Mouse (Mus musculus) intestine, embryonic 16.5 days (tissue): ENCODE measurements around the gene Aldh8a1. TPM values are rescaled to one million over a fixed set of nuclear protein-coding genes. Genes with fewer than 3 reads are reported as not detected.

ENCODE experiments used
- ATAC-seq: fragments of 200-750 bp; cut with Nextera tagmentation; 2 replicates; pipeline ENCODE4 v1.8.0; 2017; ENCODE audit warnings: moderate TSS enrichment, moderate library complexity
- H3K27ac ChIP-seq: fragments of 300-500 bp; sonication (generic); 2 replicates; pipeline ENCODE4 v1.5.1; 2014; ENCODE audit warnings: mild to moderate bottlenecking, low read length
- H3K27me3 ChIP-seq: fragments of 300-500 bp; sonication (generic); replicated peaks from 2 replicates; pipeline ENCODE4 v1.6.1; 2014; ENCODE audit warnings: low read length, control low read depth, mixed read lengths; ENCODE audit not compliant: control insufficient read depth, insufficient read depth
- H3K36me3 ChIP-seq: fragments of 300-500 bp; sonication (generic); 2 replicates; pipeline ENCODE4 v1.6.1; 2014; ENCODE audit warnings: low read length, control low read depth; ENCODE audit not compliant: control insufficient read depth, insufficient read depth
- H3K4me1 ChIP-seq: fragments of 300-500 bp; sonication (generic); 2 replicates; pipeline ENCODE4 v1.6.1; 2014; ENCODE audit warnings: low read length, control low read depth, mixed read lengths; ENCODE audit not compliant: control insufficient read depth, insufficient read depth
- H3K4me2 ChIP-seq: fragments of 300-500 bp; sonication (generic); 2 replicates; pipeline ENCODE4 v1.6.1; 2014; ENCODE audit warnings: low read depth, low read length, control low read depth
- H3K4me3 ChIP-seq: fragments of 300-500 bp; sonication (generic); 2 replicates; pipeline ENCODE4 v1.5.1; 2014; ENCODE audit warnings: mild to moderate bottlenecking, low read length
- H3K9ac ChIP-seq: fragments of 300-500 bp; sonication (generic); 2 replicates; pipeline ENCODE4 v1.6.1; 2014; ENCODE audit warnings: low read depth, low read length
- H3K9me3 ChIP-seq: fragments of 300-500 bp; sonication (generic); 2 replicates; pipeline ENCODE4 v1.6.1; 2016; ENCODE audit warnings: low read length, control low read depth; ENCODE audit not compliant: control insufficient read depth
- WGBS: fragments of 180-500 bp; shearing (Covaris S2); extraction: QIAGEN DNeasy Blood & Tissue Kit; methylation state at CpG from one replicate; pipeline ENCODE4 v1.1.7; 2014; 5-methylcytosine and 5-hydroxymethylcytosine counted together
- polyA plus RNA-seq: library from polyadenylated mRNA; unstranded; fragments of >200 nt; fragmentation: Nextera tagmentation; extraction: Ambion mirVana; gene quantifications from 2 replicates; pipeline ENCODE4 v1.2.1, GENCODE M21; 2015

Gene Aldh8a1
- polyA plus RNA-seq, 1 experiment from 2014 or later, result 1.1 TPM

DNA sequence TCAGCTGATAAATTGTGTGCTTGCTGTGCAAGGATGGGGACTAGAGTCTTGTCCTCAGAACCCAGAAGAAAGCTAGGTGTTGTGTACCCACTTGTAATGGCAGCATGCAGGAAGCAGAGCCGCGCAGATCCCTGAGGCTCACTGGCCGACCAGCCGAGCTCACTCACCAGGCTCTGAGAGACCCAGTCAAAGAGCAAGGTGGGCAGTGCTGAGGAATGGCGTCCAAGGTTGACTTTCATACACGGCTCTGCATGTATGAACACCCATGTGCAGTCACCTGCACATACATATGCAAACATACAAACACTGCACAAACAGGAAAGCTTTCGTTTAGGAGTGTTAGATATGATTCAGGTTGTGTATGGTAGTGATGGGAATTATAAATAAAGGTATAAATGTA is 12.1 kb upstream of the Aldh8a1 start:
- Histone ChIP-seq H3K27ac (no peak overlapping the region), H3K4me3 (no peak overlapping the region), H3K4me2 (no peak overlapping the region), H3K9me3 (no peaks in the 10 kb centered on the region), H3K9ac (no peak overlapping the region), H3K27me3 (no peaks in the 10 kb centered on the region), H3K36me3 (peaks cover 9% of the 10 kb centered on the region; the same call in 1 of the 2 replicates), H3K4me1 (no peaks in the 10 kb centered on the region)
- ATAC-seq, result no peak
- WGBS, result 94% methylated on average over 7 of the region's 7 CpGs

DNA sequence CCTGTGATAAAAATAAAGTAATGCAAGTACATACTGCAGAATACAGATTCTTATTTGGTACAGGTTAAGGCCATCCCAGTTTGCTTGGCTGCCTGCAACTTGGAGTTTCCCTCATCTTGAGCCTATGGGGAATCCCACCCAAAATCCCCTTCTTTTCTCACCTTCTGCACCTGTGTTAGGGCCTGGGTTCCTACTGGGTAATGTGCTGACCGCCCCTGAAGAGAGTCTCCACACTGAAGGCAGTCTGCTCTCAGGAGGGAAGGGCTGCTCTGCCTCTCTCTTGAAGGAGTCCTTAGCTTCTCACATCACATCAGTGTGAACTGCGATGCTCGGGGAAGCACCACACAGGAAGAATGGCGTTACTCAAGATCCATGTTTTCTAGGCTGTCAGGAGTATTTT is 11.2 kb upstream of the Aldh8a1 start:
- no peak for ATAC-seq
- Histone ChIP-seq H3K27me3 (no peaks in the 10 kb centered on the region), H3K9ac (no peak overlapping the region), H3K27ac (no peak overlapping the region), H3K4me1 (no peaks in the 10 kb centered on the region), H3K36me3 (peaks cover 9% of the 10 kb centered on the region; the same call in 1 of the 2 replicates), H3K4me3 (no peak overlapping the region), H3K9me3 (no peaks in the 10 kb centered on the region), H3K4me2 (no peak overlapping the region)
- WGBS, result 84% methylated on average over 4 of the region's 4 CpGs

DNA sequence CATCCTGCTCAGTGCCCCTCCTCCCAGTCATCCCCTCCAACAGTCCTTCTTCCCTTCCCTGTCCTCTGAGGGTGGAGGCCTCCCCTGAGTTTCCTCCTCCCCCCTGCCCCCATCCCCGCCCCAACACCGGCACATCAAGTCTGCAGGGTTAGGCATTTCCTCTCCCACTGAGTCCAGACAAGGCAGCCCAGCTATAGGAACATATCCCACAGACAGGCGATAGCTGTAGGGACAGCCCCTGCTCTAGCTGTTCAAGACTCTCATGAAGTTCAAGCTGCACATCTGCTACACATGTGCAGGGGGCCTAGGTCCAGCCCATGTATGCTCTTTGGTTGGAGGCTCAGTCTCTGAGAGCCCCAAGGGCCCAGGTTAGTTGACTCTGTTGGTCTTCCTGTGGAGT is 10.6 kb upstream of the Aldh8a1 start:
- no peaks in the 10 kb centered on the region for H3K9me3 ChIP-seq
- H3K9ac ChIP-seq, result no peak overlapping the region
- ATAC-seq, result no peak
- H3K4me1 ChIP-seq, result no peaks in the 10 kb centered on the region
- WGBS, result 79% methylated on average over 3 of the region's 3 CpGs
- H3K4me2 ChIP-seq, result no peak overlapping the region
- no peaks in the 10 kb centered on the region for H3K27me3 ChIP-seq
- peaks cover 6% of the 10 kb centered on the region; the same call in 1 of the 2 replicates for H3K36me3 ChIP-seq
- no peak overlapping the region for H3K4me3 ChIP-seq
- no peak overlapping the region for H3K27ac ChIP-seq

DNA sequence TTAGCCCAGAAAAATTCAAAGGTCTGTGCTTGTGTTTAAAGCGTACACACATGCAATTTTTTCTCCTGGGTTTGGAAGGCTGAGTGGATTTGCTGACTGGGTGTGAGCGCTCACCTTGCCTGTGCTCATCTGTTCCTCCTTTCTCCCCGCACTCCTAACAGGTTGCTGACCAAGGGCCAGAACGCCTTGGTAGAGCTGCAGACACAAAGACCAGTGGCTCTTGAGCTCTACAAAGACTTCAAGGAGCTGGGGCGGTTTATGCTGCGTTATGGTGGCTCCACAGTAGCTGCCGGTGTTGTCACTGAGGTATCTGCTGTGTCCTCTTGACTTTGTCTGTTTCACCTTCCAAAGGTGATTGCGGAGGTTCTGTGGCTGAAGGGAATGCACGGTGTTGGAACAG is 9.6 kb upstream of the Aldh8a1 start:
- no peak overlapping the region for H3K4me3 ChIP-seq
- peaks cover 6% of the 10 kb centered on the region; the same call in 1 of the 2 replicates for H3K36me3 ChIP-seq
- no peaks in the 10 kb centered on the region for H3K27me3 ChIP-seq
- no peak overlapping the region for H3K27ac ChIP-seq
- no peaks in the 10 kb centered on the region for H3K9me3 ChIP-seq
- WGBS, result 95% methylated on average over 9 of the region's 9 CpGs
- no peak for ATAC-seq
- H3K4me2 ChIP-seq, result no peak overlapping the region
- no peaks in the 10 kb centered on the region for H3K4me1 ChIP-seq
- no peak overlapping the region for H3K9ac ChIP-seq

DNA sequence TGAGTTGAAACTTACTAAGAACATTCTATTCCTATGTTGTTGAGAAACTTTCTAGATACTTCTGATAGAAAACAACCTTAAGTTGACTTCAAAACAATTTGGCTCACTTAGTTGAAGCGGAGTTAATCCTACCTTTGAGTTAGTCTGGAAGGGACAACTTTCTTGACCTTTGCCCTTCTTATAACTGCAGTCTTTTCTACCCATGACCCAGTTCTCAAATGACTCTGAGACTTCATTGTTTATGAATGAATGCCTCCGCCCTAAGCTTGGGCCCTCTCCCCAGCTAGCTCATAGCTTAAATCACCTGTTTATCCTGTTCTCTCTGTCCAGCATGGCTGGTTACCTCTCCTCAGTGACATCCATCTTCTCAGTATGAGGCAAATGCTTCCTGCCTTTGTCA is 7.5 kb upstream of the Aldh8a1 start:
- Histone ChIP-seq H3K36me3 (peaks cover 5% of the 10 kb centered on the region; the same call in 1 of the 2 replicates), H3K4me3 (no peak overlapping the region), H3K9me3 (no peaks in the 10 kb centered on the region), H3K9ac (no peak overlapping the region), H3K27ac (no peak overlapping the region), H3K4me1 (no peaks in the 10 kb centered on the region), H3K27me3 (no peaks in the 10 kb centered on the region), H3K4me2 (no peak overlapping the region)
- WGBS, result 84% methylated on average over 2 of the region's 2 CpGs
- ATAC-seq, result no peak

- H3K36me3 ChIP-seq, result no peaks in the 10 kb centered on the region
- 91% methylated on average over 6 of the region's 6 CpGs for WGBS
- no peak overlapping the region for H3K4me3 ChIP-seq
- ATAC-seq, result no peak
- H3K4me1 ChIP-seq, result no peaks in the 10 kb centered on the region
- H3K27me3 ChIP-seq, result no peaks in the 10 kb centered on the region
- H3K4me2 ChIP-seq, result no peak overlapping the region
- H3K9ac ChIP-seq, result no peak overlapping the region
- no peaks in the 10 kb centered on the region for H3K9me3 ChIP-seq
- no peak overlapping the region for H3K27ac ChIP-seq
These were observed 4.8 kb upstream of the Aldh8a1 start for GRCm38 (mm10) chr10:21372271-21372670.

GRCm38 (mm10) chr10:21378196-21378944 is 1.3 kb downstream of the Aldh8a1 start:
- ATAC-seq, result no peak
- 62% methylated on average over 9 of the region's 9 CpGs for WGBS
- no peaks in the 10 kb centered on the region for H3K4me1 ChIP-seq

DNA sequence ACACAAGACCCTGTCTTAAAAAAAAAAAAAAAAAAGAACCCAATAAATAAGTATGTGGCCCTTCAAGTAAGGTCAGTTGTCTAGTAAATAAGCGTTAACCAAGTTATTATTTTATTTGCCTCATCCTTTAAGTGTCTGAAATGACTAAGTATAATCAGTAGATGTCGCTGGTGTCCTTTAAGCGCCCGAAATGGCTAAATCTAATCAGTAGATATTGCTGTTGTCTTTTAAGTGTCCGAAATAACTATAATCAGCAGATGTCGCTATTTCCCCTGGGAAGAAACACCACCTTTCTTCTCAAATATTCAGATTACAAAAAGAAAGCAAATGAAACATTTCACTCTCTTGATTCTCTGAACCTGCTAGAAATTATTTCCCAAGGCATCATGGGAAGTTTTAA is 5.8 kb downstream of the Aldh8a1 start:
- H3K4me1 ChIP-seq, result no peaks in the 10 kb centered on the region
- WGBS, result 14% methylated on average over 6 of the region's 6 CpGs
- no peak overlapping the region for H3K4me3 ChIP-seq
- H3K9me3 ChIP-seq, result no peaks in the 10 kb centered on the region
- H3K27me3 ChIP-seq, result no peaks in the 10 kb centered on the region
- H3K9ac ChIP-seq, result no peak overlapping the region
- ATAC-seq, result no peak
- H3K27ac ChIP-seq, result no peak overlapping the region
- no peaks in the 10 kb centered on the region for H3K36me3 ChIP-seq
- H3K4me2 ChIP-seq, result no peak overlapping the region

More at GRCm38 (mm10) chr10:21378196-21378944, 1.3 kb downstream of the Aldh8a1 start:
- no peaks in the 10 kb centered on the region for H3K36me3 ChIP-seq
- H3K9ac ChIP-seq, result no peak overlapping the region
- no peaks in the 10 kb centered on the region for H3K27me3 ChIP-seq
- H3K27ac ChIP-seq, result no peak overlapping the region
- H3K4me3 ChIP-seq, result no peak overlapping the region
- H3K9me3 ChIP-seq, result no peaks in the 10 kb centered on the region
- H3K4me2 ChIP-seq, result no peak overlapping the region

- Histone ChIP-seq H3K36me3 (no peaks in the 10 kb centered on the region), H3K4me2 (no peak overlapping the region), H3K9me3 (no peaks in the 10 kb centered on the region), H3K27ac (no peak overlapping the region), H3K4me1 (no peaks in the 10 kb centered on the region), H3K4me3 (no peak overlapping the region), H3K9ac (no peak overlapping the region), H3K27me3 (no peaks in the 10 kb centered on the region)
- 76% methylated on average over 3 of the region's 3 CpGs for WGBS
- ATAC-seq, result no peak
These were observed 8.1 kb downstream of the Aldh8a1 start for GRCm38 (mm10) chr10:21385111-21385663.
